Mouse (Mus musculus): ENCODE results near the gene Hspb3. TPM values are rescaled to one million over a fixed set of nuclear protein-coding genes. Genes with fewer than 3 reads are reported as not detected.

The Hspb3 gene
- polyA plus RNA-seq, 1 experiment from 2014 or later, result 0.36 TPM

- Histone ChIP-seq H3K27ac (ENCODE audit: low read depth, low read length) (no peak overlapping the region), H3K4me3 (ENCODE audit: low read depth, low read length) (no peak overlapping the region), H3K4me1 (ENCODE audit: control insufficient read depth, insufficient read depth, low read length) (no peaks in the 10 kb centered on the region), H3K9me3 (ENCODE audit: control insufficient read depth, low read length) (no peaks in the 10 kb centered on the region), H3K4me2 (ENCODE audit: low read depth, low read length) (no peak overlapping the region), H3K9ac (replicated peaks; ENCODE audit: low read depth, low read length) (no peak overlapping the region), H3K27me3 (ENCODE audit: control insufficient read depth, insufficient read depth, low read length) (no peaks in the 10 kb centered on the region), H3K36me3 (ENCODE audit: control insufficient read depth, insufficient read depth, low read length) (no peaks in the 10 kb centered on the region)
- WGBS, result 86% methylated on average over 7 of the region's 7 CpGs
- ATAC-seq (ENCODE audit: low read depth), result no peak
Observed at GRCm38 (mm10) chr13:113689883-113690282, 26.4 kb upstream of the Hspb3 start.

- no peak for ATAC-seq (ENCODE audit: low read depth)
Observed at GRCm38 (mm10) chr13:113686691-113687121, 23.2 kb upstream of the Hspb3 start.

GRCm38 (mm10) chr13:113682821-113683220, 19.3 kb upstream of the Hspb3 start:
- Histone ChIP-seq H3K27me3 (ENCODE audit: control insufficient read depth, insufficient read depth, low read length) (no peaks in the 10 kb centered on the region), H3K4me1 (ENCODE audit: control insufficient read depth, insufficient read depth, low read length) (no peaks in the 10 kb centered on the region), H3K4me2 (ENCODE audit: low read depth, low read length) (no peak overlapping the region), H3K27ac (ENCODE audit: low read depth, low read length) (no peak overlapping the region), H3K9me3 (ENCODE audit: control insufficient read depth, low read length) (no peaks in the 10 kb centered on the region), H3K4me3 (ENCODE audit: low read depth, low read length) (no peak overlapping the region), H3K9ac (replicated peaks; ENCODE audit: low read depth, low read length) (no peak overlapping the region), H3K36me3 (ENCODE audit: control insufficient read depth, insufficient read depth, low read length) (no peaks in the 10 kb centered on the region)
- ATAC-seq (ENCODE audit: low read depth), result no peak
- 91% methylated on average over 5 of the region's 5 CpGs for WGBS

More at GRCm38 (mm10) chr13:113686691-113687121, 23.2 kb upstream of the Hspb3 start:
- Histone ChIP-seq H3K36me3 (ENCODE audit: control insufficient read depth, insufficient read depth, low read length) (no peaks in the 10 kb centered on the region), H3K9ac (replicated peaks; ENCODE audit: low read depth, low read length) (no peak overlapping the region), H3K4me3 (ENCODE audit: low read depth, low read length) (no peak overlapping the region), H3K27me3 (ENCODE audit: control insufficient read depth, insufficient read depth, low read length) (no peaks in the 10 kb centered on the region), H3K9me3 (ENCODE audit: control insufficient read depth, low read length) (no peaks in the 10 kb centered on the region), H3K4me2 (ENCODE audit: low read depth, low read length) (no peak overlapping the region), H3K4me1 (ENCODE audit: control insufficient read depth, insufficient read depth, low read length) (no peaks in the 10 kb centered on the region), H3K27ac (ENCODE audit: low read depth, low read length) (no peak overlapping the region)
- whole genome bisulfite sequencing, result 82% methylated on average over 8 of the region's 8 CpGs

- 95% methylated on average over 7 of the region's 7 CpGs for WGBS
- no peaks in the 10 kb centered on the region for H3K4me1 ChIP-seq (ENCODE audit: control insufficient read depth, insufficient read depth, low read length)
- H3K36me3 ChIP-seq (ENCODE audit: control insufficient read depth, insufficient read depth, low read length), result no peaks in the 10 kb centered on the region
- no peaks in the 10 kb centered on the region for H3K27me3 ChIP-seq (ENCODE audit: control insufficient read depth, insufficient read depth, low read length)
- H3K4me2 ChIP-seq (ENCODE audit: low read depth, low read length), result no peak overlapping the region
- ATAC-seq (ENCODE audit: low read depth), result no peak
- no peaks in the 10 kb centered on the region for H3K9me3 ChIP-seq (ENCODE audit: control insufficient read depth, low read length)
- no peak overlapping the region for H3K27ac ChIP-seq (ENCODE audit: low read depth, low read length)
- H3K9ac ChIP-seq (replicated peaks; ENCODE audit: low read depth, low read length), result no peak overlapping the region
- H3K4me3 ChIP-seq (ENCODE audit: low read depth, low read length), result no peak overlapping the region
Observed at GRCm38 (mm10) chr13:113680646-113681045, 17.2 kb upstream of the Hspb3 start.

- WGBS, result 40% methylated on average over 10 of the region's 10 CpGs
- no peaks in the 10 kb centered on the region for H3K9me3 ChIP-seq (ENCODE audit: control insufficient read depth, low read length)
- H3K27ac ChIP-seq (ENCODE audit: low read depth, low read length), result no peak overlapping the region
- H3K4me2 ChIP-seq (ENCODE audit: low read depth, low read length), result no peak overlapping the region
- H3K4me1 ChIP-seq (ENCODE audit: control insufficient read depth, insufficient read depth, low read length), result no peaks in the 10 kb centered on the region
- no peak overlapping the region for H3K9ac ChIP-seq (replicated peaks; ENCODE audit: low read depth, low read length)
- no peaks in the 10 kb centered on the region for H3K36me3 ChIP-seq (ENCODE audit: control insufficient read depth, insufficient read depth, low read length)
- no peaks in the 10 kb centered on the region for H3K27me3 ChIP-seq (ENCODE audit: control insufficient read depth, insufficient read depth, low read length)
- no peak; the same call in 1 of the 2 replicates for ATAC-seq (ENCODE audit: low read depth)
- H3K4me3 ChIP-seq (ENCODE audit: low read depth, low read length), result no peak overlapping the region
Observed at GRCm38 (mm10) chr13:113669459-113670077, 6.1 kb upstream of the Hspb3 start.

- no peaks in the 10 kb centered on the region for H3K36me3 ChIP-seq (ENCODE audit: control insufficient read depth, insufficient read depth, low read length)
- no peak overlapping the region for H3K27ac ChIP-seq (ENCODE audit: low read depth, low read length)
- WGBS, result 57% methylated on average over 7 of the region's 7 CpGs
- no peak for ATAC-seq (ENCODE audit: low read depth)
- no peak overlapping the region for H3K9ac ChIP-seq (replicated peaks; ENCODE audit: low read depth, low read length)
- H3K4me1 ChIP-seq (ENCODE audit: control insufficient read depth, insufficient read depth, low read length), result peaks cover 6% of the 10 kb centered on the region
- H3K27me3 ChIP-seq (ENCODE audit: control insufficient read depth, insufficient read depth, low read length), result no peaks in the 10 kb centered on the region
- H3K4me2 ChIP-seq (ENCODE audit: low read depth, low read length), result no peak overlapping the region
- no peaks in the 10 kb centered on the region for H3K9me3 ChIP-seq (ENCODE audit: control insufficient read depth, low read length)
- no peak overlapping the region for H3K4me3 ChIP-seq (ENCODE audit: low read depth, low read length)
Observed at GRCm38 (mm10) chr13:113663883-113664282, 407 bp upstream of the Hspb3 start.

- Histone ChIP-seq H3K4me3 (ENCODE audit: low read depth, low read length) (no peak overlapping the region), H3K27me3 (ENCODE audit: control insufficient read depth, insufficient read depth, low read length) (no peaks in the 10 kb centered on the region), H3K4me2 (ENCODE audit: low read depth, low read length) (no peak overlapping the region), H3K9ac (replicated peaks; ENCODE audit: low read depth, low read length) (no peak overlapping the region), H3K4me1 (ENCODE audit: control insufficient read depth, insufficient read depth, low read length) (peaks cover 6% of the 10 kb centered on the region), H3K36me3 (ENCODE audit: control insufficient read depth, insufficient read depth, low read length) (no peaks in the 10 kb centered on the region), H3K9me3 (ENCODE audit: control insufficient read depth, low read length) (no peaks in the 10 kb centered on the region), H3K27ac (ENCODE audit: low read depth, low read length) (no peak overlapping the region)
- 84% methylated on average over 7 of the region's 7 CpGs for WGBS
- no peak for ATAC-seq (ENCODE audit: low read depth)
Observed at GRCm38 (mm10) chr13:113661826-113662271, 1.6 kb downstream of the Hspb3 start.

GRCm38 (mm10) chr13:113660576-113661310, 2.7 kb downstream of the Hspb3 start:
- no peak overlapping the region for H3K27ac ChIP-seq (ENCODE audit: low read depth, low read length)
- H3K27me3 ChIP-seq (ENCODE audit: control insufficient read depth, insufficient read depth, low read length), result no peaks in the 10 kb centered on the region
- H3K9me3 ChIP-seq (ENCODE audit: control insufficient read depth, low read length), result no peaks in the 10 kb centered on the region
- H3K4me1 ChIP-seq (ENCODE audit: control insufficient read depth, insufficient read depth, low read length), result peaks cover 6% of the 10 kb centered on the region
- no peak overlapping the region for H3K9ac ChIP-seq (replicated peaks; ENCODE audit: low read depth, low read length)
- no peaks in the 10 kb centered on the region for H3K36me3 ChIP-seq (ENCODE audit: control insufficient read depth, insufficient read depth, low read length)
- ATAC-seq (ENCODE audit: low read depth), result no peak
- no peak overlapping the region for H3K4me3 ChIP-seq (ENCODE audit: low read depth, low read length)
- 85% methylated on average over 9 of the region's 9 CpGs for WGBS
- H3K4me2 ChIP-seq (ENCODE audit: low read depth, low read length), result no peak overlapping the region

- no peak for ATAC-seq (ENCODE audit: low read depth)
- Histone ChIP-seq H3K27ac (ENCODE audit: low read depth, low read length) (no peak overlapping the region), H3K4me1 (ENCODE audit: control insufficient read depth, insufficient read depth, low read length) (no peaks in the 10 kb centered on the region), H3K4me3 (ENCODE audit: low read depth, low read length) (no peak overlapping the region), H3K9me3 (ENCODE audit: control insufficient read depth, low read length) (no peaks in the 10 kb centered on the region), H3K36me3 (ENCODE audit: control insufficient read depth, insufficient read depth, low read length) (no peaks in the 10 kb centered on the region), H3K27me3 (ENCODE audit: control insufficient read depth, insufficient read depth, low read length) (no peaks in the 10 kb centered on the region), H3K9ac (replicated peaks; ENCODE audit: low read depth, low read length) (no peak overlapping the region), H3K4me2 (ENCODE audit: low read depth, low read length) (no peak overlapping the region)
- WGBS, result 84% methylated on average over 7 of the region's 7 CpGs
Observed at GRCm38 (mm10) chr13:113657204-113657603, 6.3 kb downstream of the Hspb3 start.

Data from neural tube, embryonic 14.5 days (tissue).